Mouse (Mus musculus) stomach, embryonic 15.5 days (tissue): ENCODE results near the gene Caskin1. TPM values are rescaled to one million over a fixed set of nuclear protein-coding genes. Genes with fewer than 3 reads are reported as not detected.

Experiments
- ATAC-seq: fragments of 200-750 bp; cut with Nextera tagmentation; 2 replicates; pipeline ENCODE4 v1.8.0; 2017; ENCODE audit warnings: low read depth, moderate number of reproducible peaks, moderate TSS enrichment; ENCODE audit not compliant: insufficient read depth, low FRiP score
- H3K27ac ChIP-seq: fragments of 300-500 bp; sonication (generic); 2 replicates; pipeline ENCODE4 v1.5.1; 2015; ENCODE audit warnings: mild to moderate bottlenecking, inconsistent platforms
- H3K27me3 ChIP-seq: fragments of 300-500 bp; sonication (generic); replicated peaks from 2 replicates; pipeline ENCODE4 v1.6.1; 2015; ENCODE audit warnings: inconsistent platforms
- H3K36me3 ChIP-seq: fragments of 300-500 bp; sonication (generic); 2 replicates; pipeline ENCODE4 v1.6.1; 2015; ENCODE audit warnings: inconsistent platforms
- H3K4me1 ChIP-seq: fragments of 300-500 bp; sonication (generic); 2 replicates; pipeline ENCODE4 v1.6.1; 2015; ENCODE audit warnings: inconsistent platforms
- H3K4me2 ChIP-seq: fragments of 300-500 bp; sonication (generic); 2 replicates; pipeline ENCODE4 v1.6.1; 2015; ENCODE audit warnings: mild to moderate bottlenecking, inconsistent platforms
- H3K4me3 ChIP-seq: fragments of 300-500 bp; sonication (generic); replicated peaks from 2 replicates; pipeline ENCODE4 v1.5.1; 2015; ENCODE audit warnings: inconsistent platforms
- H3K9ac ChIP-seq: fragments of 300-500 bp; sonication (generic); 2 replicates; pipeline ENCODE4 v1.6.1; 2015; ENCODE audit warnings: inconsistent platforms
- H3K9me3 ChIP-seq: fragments of 300-500 bp; sonication (generic); 2 replicates; pipeline ENCODE4 v1.6.1; 2016; ENCODE audit warnings: inconsistent platforms
- WGBS: fragments of 180-500 bp; shearing (Covaris S2); methylation state at CpG from one replicate; pipeline ENCODE4 v1.1.7; 2015; 5-methylcytosine and 5-hydroxymethylcytosine counted together
- polyA plus RNA-seq: library from polyadenylated mRNA; unstranded; fragments of >200 nt; fragmentation: Nextera tagmentation; extraction: Ambion mirVana; gene quantifications from 2 replicates; pipeline ENCODE4 v1.2.1, GENCODE M21; 2015

Gene Caskin1
- polyA plus RNA-seq, 1 experiment from 2014 or later: 2.6 TPM

DNA sequence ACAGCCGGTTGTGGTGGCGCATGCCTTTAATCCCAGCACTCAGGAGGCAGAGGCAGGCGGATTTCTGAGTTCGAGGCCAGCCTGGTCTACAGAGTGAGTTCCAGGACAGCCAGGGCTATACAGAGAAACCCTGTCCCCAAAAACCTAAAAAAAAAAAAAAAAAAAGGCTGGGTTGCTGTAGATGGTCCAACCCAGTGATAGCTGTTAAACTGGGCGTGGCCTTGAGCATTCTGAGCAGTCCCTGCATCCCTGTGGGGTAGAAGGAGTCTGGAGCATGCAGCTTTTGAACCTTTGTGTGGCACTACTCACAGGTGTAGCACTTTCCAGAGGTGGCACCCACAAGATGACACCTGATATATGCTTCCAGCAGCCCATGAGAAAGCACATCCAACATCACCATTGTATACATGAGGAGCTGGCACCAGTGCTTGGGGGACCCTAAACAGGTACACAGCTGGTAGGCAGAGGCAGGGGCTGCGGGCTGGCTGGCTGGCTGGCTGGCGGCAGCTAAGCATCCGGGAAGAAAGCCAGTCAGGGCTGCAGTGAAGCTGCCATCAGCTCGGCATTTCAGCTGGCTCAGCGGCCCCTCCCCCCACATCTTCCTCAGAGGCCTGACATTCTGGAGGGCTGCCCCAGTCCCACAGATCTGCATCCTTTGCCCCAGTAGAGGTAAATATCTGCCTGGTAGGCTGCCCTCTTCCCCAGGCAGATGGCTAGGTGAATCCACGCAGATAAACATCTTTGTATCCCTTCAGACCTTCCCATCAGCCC, 3.1 kb upstream of the Caskin1 start:
- H3K27me3 ChIP-seq: peaks cover 23% of the 10 kb centered on the region
- H3K4me2 ChIP-seq: no peak overlapping the region
- no peak overlapping the region for H3K4me3 ChIP-seq
- H3K9ac ChIP-seq: no peak overlapping the region
- no peaks in the 10 kb centered on the region for H3K9me3 ChIP-seq
- ATAC-seq: no peak
- 49% methylated on average over 11 of the region's 11 CpGs for WGBS
- peaks cover 9% of the 10 kb centered on the region for H3K4me1 ChIP-seq
- H3K36me3 ChIP-seq: no peaks in the 10 kb centered on the region
- no peak overlapping the region for H3K27ac ChIP-seq

DNA sequence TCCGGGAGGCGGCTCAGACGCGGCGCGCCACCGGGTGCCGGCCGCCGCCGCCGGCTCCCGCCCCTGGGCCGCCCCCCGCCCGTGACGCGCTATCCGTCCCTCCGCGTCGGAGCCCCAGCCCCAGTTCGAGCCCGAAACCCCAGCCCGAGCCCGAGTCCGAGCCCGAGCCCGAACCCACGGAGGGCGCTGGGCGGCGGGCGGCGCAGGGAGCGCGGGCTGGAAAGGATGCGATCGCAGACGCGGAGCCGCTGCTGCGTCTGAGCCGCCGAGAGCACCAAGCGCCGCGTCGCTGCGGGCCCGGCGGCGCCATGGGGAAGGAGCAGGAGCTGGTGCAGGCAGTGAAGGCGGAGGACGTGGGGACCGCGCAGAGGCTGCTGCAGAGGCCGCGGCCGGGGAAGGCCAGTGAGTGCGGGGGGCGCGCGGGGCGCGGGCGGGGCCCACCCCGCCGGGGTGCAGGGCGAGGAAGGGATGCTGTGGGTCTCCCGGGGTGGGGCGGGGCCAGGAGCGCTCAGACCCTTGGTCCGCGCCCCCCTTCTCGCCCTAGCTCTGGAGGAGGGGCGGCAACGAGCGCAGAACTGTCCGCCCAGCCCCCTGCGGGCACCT, 362 bp downstream of the Caskin1 start:
- H3K9me3 ChIP-seq: no peaks in the 10 kb centered on the region
- H3K4me2 ChIP-seq: peak overlapping the region; percentile 99
- H3K9ac ChIP-seq: peak overlapping the region; percentile 61; the same call in 1 of the 2 replicates

DNA sequence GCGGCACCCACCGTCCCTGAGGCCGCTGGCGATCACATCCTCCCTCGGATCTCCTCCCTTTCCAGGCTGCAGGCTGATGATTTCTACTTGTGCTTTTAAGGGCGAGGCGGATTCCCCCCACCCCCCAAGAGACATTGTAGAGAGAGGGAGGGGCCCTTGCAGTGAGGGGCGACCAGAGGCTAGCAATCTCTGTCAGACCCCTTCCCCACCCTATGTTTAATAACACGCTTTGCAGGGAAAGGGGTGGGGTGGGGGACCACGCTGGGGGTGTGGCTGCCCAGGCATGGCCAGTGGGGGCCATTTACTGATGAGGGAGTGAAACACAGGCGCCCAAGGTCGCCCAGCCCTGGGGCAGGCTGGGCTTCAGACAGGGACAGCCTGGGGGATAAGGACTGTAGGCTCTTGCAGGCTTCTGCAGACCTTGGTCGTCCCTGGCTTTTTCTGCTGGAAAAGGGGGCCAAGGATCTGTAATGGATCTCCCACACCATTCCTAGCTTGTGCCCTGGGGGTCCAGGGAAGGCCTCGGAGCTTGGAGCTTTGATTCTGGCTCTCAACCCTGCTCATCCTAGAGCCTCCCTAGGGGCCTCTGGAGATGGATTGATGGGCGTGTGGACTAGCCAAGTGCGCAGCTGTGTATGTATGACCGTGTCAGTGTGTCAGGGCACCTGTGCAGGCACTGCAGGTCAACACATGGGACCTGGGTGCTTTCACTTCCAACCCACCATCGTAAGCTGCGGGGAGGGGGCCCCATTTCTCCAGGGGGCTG, 1.0 kb downstream of the Caskin1 start:
- ATAC-seq: no peak
- H3K27ac ChIP-seq: no peak overlapping the region
- peak overlapping the region; percentile 59 for H3K4me3 ChIP-seq
- H3K36me3 ChIP-seq: no peaks in the 10 kb centered on the region
- WGBS: 20% methylated on average over 19 of the region's 19 CpGs
- H3K9ac ChIP-seq: peak overlapping the region; percentile 61; the same call in 1 of the 2 replicates
- H3K4me2 ChIP-seq: peak overlapping the region; percentile 99
- peaks cover 23% of the 10 kb centered on the region for H3K27me3 ChIP-seq
- peaks cover 9% of the 10 kb centered on the region for H3K4me1 ChIP-seq
- no peaks in the 10 kb centered on the region for H3K9me3 ChIP-seq

More for the DNA sequence above, 362 bp downstream of the Caskin1 start:
- H3K27me3 ChIP-seq: peaks cover 23% of the 10 kb centered on the region
- H3K4me3 ChIP-seq: peak overlapping the region; percentile 59
- H3K36me3 ChIP-seq: no peaks in the 10 kb centered on the region
- peak; percentile 33; the same call in 1 of the 2 replicates for ATAC-seq
- no peak overlapping the region for H3K27ac ChIP-seq
- under 1% methylated on average over 73 of the region's 81 CpGs for WGBS
- peaks cover 9% of the 10 kb centered on the region for H3K4me1 ChIP-seq

DNA sequence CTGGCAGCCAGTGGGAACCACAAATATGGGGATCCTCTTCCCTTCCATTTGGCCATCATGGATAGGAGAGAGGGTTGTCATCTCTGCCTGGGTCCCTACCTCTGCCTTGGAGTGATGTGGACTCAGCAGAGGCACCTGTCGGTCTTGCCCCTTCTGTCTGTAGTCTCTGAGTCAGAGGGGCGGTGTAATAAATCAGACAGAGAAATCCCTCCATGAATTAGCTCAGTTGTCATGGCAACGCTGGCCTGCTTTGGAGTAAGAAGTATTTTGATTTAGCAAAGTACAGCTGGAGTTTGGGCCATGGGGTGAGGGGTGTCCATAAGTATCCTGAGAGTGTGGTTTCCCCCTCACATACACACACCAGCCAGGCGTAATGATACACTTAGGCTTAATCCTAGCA, 2.0 kb downstream of the Caskin1 start:
- Histone ChIP-seq H3K4me3 (no peak overlapping the region), H3K9me3 (no peaks in the 10 kb centered on the region), H3K27me3 (peaks cover 23% of the 10 kb centered on the region), H3K9ac (no peak overlapping the region), H3K27ac (no peak overlapping the region), H3K4me1 (peaks cover 8% of the 10 kb centered on the region), H3K4me2 (no peak overlapping the region), H3K36me3 (no peaks in the 10 kb centered on the region)
- 76% methylated on average over 4 of the region's 4 CpGs for WGBS
- ATAC-seq: no peak

DNA sequence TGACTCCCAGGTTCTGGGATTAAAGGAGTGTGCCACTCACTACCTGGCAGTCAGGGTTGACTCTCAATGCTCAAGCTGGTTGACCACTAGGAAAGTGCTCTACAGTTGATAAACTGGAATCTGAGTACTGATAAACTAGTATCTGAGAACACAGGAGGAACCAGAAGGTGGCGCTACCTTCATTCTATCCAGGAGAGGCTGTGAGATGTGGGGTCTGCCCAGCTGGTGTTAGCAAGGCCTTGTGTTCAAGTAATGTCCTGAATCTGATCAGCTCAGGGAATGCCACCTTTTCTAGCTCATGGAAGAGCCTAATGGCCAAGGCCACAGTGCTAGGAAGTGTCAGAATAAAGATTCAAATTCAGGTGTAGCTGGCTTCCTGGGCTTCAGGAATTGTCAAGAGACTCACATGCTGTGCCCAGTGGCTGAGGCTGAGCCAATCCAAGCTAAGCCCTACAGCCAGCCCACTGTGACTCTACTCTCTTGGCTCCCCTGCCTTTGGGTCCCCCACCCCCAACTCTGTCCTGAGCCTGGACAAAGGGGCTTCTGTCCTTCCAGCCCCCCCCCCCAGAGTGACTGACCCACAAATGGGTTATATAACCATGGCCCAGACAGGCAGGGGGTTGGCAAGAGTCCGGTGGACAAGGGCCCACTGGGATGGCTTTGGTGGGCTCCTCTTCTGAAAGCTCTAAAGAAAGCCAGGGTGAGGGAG, 6.4 kb downstream of the Caskin1 start:
- Histone ChIP-seq H3K9ac (no peak overlapping the region), H3K4me2 (no peak overlapping the region), H3K36me3 (no peaks in the 10 kb centered on the region), H3K27me3 (peaks cover 2% of the 10 kb centered on the region), H3K9me3 (no peaks in the 10 kb centered on the region), H3K27ac (no peak overlapping the region), H3K4me3 (no peak overlapping the region), H3K4me1 (no peaks in the 10 kb centered on the region)
- WGBS: 42% methylated on average over 2 of the region's 2 CpGs
- ATAC-seq: no peak

DNA sequence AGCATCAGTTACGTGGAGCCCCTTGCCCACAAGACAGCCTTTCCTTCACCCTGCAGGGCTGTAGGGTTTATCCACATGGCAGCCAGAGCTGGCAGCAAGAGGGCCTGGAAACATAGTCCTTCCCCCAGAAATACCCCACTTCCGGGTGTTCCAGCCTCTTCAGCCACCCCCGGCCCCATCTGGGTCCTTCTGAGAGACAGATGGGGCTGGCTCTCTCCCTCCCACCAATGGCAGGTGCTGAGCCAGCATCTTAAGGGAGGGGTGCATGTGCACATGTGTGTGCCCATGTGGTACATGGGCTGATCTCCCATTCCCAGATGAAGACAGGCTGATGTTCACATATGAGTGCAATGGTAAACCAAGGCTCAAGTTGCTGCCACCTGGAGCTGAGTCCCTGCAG, 7.0 kb downstream of the Caskin1 start:
- no peak overlapping the region for H3K4me2 ChIP-seq
- H3K9me3 ChIP-seq: no peaks in the 10 kb centered on the region
- no peak overlapping the region for H3K9ac ChIP-seq
- no peak overlapping the region for H3K4me3 ChIP-seq
- no peak for ATAC-seq
- 69% methylated on average over 3 of the region's 3 CpGs for WGBS
- no peaks in the 10 kb centered on the region for H3K36me3 ChIP-seq
- H3K4me1 ChIP-seq: no peaks in the 10 kb centered on the region
- no peaks in the 10 kb centered on the region for H3K27me3 ChIP-seq
- no peak overlapping the region for H3K27ac ChIP-seq

DNA sequence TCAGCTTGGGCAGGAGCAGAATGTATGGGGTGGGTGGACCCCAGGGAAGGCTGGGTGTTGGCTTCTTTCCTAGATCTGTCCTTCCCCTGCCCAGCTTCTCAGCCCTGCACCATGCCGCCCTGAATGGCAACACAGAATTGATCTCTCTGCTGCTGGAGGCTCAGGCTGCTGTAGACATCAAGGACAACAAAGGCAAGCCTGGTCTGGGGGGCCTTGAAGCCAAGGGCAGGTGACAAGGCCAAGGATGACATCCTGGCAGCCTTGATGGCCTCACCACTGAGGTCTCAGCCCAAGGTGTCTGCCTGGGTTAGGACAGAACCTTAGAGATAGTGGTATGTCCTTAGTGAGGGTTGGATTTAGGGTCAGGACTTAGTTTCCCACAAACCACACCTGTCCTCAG, 7.6 kb downstream of the Caskin1 start:
- Histone ChIP-seq H3K4me1 (no peaks in the 10 kb centered on the region), H3K4me2 (no peak overlapping the region), H3K27ac (no peak overlapping the region), H3K9ac (no peak overlapping the region), H3K36me3 (no peaks in the 10 kb centered on the region), H3K4me3 (no peak overlapping the region), H3K27me3 (no peaks in the 10 kb centered on the region), H3K9me3 (no peaks in the 10 kb centered on the region)
- WGBS: 82% methylated on average over 1 of the region's 1 CpGs
- ATAC-seq: no peak

DNA sequence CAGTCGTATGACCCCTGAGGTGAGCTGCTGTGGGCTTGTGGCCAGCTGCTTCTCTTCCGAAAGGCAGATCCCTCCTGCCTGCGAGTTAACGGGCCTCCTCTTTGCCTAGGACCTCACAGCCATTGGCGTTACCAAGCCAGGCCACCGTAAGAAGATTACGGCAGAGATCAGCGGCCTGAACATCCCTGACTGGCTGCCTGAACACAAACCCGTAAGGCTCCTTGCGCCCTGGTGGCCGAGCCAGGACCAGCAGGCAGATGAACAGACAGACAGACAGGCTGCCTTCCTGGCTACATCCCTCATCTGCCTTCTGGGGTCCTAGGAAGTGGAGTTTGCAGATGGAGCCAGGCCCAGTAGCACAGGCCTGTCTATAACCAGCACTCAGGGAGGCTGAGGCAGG, 13.8 kb downstream of the Caskin1 start:
- Histone ChIP-seq H3K4me1 (peaks cover 7% of the 10 kb centered on the region), H3K4me2 (no peak overlapping the region), H3K27me3 (no peaks in the 10 kb centered on the region), H3K9ac (no peak overlapping the region), H3K4me3 (no peak overlapping the region), H3K36me3 (no peaks in the 10 kb centered on the region), H3K27ac (no peak overlapping the region), H3K9me3 (no peaks in the 10 kb centered on the region)
- WGBS: 43% methylated on average over 11 of the region's 11 CpGs
- no peak for ATAC-seq

DNA sequence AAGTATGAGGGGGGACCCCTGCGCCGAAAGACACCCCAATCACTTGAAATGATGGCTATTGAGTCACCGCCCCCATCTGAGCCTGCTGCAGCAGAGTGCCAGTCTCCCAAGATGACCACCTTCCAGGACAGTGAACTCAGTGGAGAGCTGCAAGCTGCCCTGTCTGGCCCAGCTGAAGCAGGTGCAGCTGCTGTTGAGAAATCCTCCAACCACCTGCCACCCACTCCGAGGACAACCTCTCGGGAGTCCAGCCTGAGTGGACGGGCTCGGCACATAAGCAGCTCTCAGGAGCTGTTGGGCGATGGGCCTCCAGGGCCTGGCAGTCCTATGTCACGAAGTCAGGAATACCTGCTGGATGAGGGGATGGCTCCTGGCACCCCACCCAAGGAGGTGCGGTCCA, 15.7 kb downstream of the Caskin1 start:
- H3K9ac ChIP-seq: no peak overlapping the region
- H3K9me3 ChIP-seq: no peaks in the 10 kb centered on the region
- H3K27me3 ChIP-seq: no peaks in the 10 kb centered on the region
- H3K4me2 ChIP-seq: no peak overlapping the region
- no peak overlapping the region for H3K27ac ChIP-seq
- ATAC-seq: no peak
- 89% methylated on average over 10 of the region's 10 CpGs for WGBS
- peaks cover 8% of the 10 kb centered on the region for H3K4me1 ChIP-seq
- peaks cover 14% of the 10 kb centered on the region for H3K36me3 ChIP-seq
- no peak overlapping the region for H3K4me3 ChIP-seq

DNA sequence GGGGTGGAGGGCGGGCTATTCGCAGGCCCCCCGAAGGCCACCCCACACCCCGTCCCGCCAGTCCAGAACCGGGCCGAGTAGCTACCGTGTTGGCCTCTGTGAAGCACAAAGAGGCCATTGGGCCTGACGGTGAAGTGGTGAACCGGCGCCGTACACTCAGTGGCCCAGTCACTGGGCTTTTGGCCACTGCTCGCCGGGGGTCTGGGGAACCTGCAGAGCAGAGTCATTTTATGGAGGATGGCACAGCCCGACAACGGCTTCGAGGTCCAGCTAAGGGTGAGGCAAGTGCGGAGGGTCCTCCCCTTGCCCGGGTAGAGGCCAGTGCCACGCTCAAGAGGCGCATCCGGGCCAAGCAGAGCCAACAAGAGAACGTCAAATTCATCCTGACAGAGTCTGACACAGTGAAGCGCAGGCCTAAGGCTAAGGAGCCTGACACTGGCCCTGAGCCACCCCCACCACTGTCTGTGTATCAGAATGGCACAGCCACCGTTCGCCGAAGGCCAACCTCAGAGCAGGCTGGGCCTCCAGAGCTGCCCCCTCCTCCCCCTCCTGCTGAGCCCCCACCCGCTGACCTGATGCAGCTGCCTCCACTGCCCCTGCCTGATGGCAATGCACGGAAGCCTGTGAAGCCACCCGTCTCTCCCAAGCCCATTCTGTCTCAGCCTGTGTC, 17.0 kb downstream of the Caskin1 start:
- no peak overlapping the region for H3K4me2 ChIP-seq
- H3K4me1 ChIP-seq: peaks cover 8% of the 10 kb centered on the region
- WGBS: 87% methylated on average over 30 of the region's 30 CpGs
- no peak overlapping the region for H3K4me3 ChIP-seq
- H3K27ac ChIP-seq: no peak overlapping the region
- H3K9ac ChIP-seq: no peak overlapping the region
- no peaks in the 10 kb centered on the region for H3K27me3 ChIP-seq
- H3K9me3 ChIP-seq: no peaks in the 10 kb centered on the region
- H3K36me3 ChIP-seq: peaks cover 27% of the 10 kb centered on the region
- ATAC-seq: no peak

DNA sequence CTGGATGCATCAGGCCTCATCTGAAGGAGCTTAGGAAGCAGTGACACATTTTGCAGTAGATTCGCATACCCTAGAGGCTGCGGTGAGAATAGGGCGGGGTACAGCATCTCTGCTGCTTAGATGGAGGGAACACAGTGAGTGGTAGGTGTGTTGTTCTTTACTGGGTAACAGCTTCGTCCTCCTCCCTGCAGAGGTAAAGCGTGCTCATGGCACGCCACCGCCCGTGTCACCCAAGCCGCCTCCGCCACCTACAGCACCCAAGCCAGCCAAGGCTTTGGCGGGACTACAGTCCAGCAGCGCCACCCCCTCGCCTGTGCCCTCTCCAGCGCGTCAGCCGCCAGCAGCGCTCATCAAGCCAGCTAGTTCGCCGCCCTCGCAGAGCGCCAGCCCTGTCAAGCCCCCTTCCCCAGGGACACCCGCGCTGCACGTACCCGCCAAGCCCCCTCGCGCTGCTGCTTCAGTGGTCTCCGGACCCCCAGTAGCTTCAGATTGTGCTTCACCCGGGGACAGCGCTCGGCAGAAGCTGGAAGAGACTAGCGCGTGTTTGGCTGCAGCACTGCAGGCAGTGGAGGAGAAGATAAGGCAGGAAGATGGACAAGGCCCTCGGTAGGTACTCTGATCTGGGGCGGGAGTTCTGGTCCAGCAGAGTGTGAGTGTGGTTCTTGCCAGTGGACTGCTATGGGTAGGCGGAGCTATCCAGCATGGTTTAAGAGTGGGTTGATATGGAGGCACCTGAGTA, 18.1 kb downstream of the Caskin1 start:
- 29% methylated on average over 36 of the region's 36 CpGs for WGBS
- Histone ChIP-seq H3K4me1 (peaks cover 8% of the 10 kb centered on the region), H3K4me3 (no peak overlapping the region), H3K4me2 (peak overlapping the region; percentile 39), H3K9me3 (no peaks in the 10 kb centered on the region), H3K27ac (no peak overlapping the region), H3K36me3 (peaks cover 38% of the 10 kb centered on the region), H3K27me3 (no peaks in the 10 kb centered on the region), H3K9ac (no peak overlapping the region)
- 0 out of 2 replicates have a peak, but pooled peaks have one; percentile 15 for ATAC-seq
